Mouse (Mus musculus) neural tube, embryonic 15.5 days (tissue): ENCODE measurements around the gene Cacna1c. TPM values are rescaled to one million over a fixed set of nuclear protein-coding genes. Genes with fewer than 3 reads are reported as not detected.

Experiments used
- ATAC-seq: fragments of 200-750 bp; cut with Nextera tagmentation; 2 replicates; pipeline ENCODE4 v1.8.0; 2017; ENCODE audit warnings: mild to moderate bottlenecking, moderate TSS enrichment, moderate library complexity; ENCODE audit not compliant: low FRiP score
- H3K27ac ChIP-seq: fragments of 300-500 bp; sonication (generic); replicated peaks from 2 replicates; pipeline ENCODE4 v1.5.1; 2015; ENCODE audit warnings: mild to moderate bottlenecking, inconsistent platforms
- H3K27me3 ChIP-seq: fragments of 300-500 bp; sonication (generic); replicated peaks from 2 replicates; pipeline ENCODE4 v1.6.1; 2015; ENCODE audit warnings: inconsistent platforms
- H3K36me3 ChIP-seq: fragments of 300-500 bp; sonication (generic); 2 replicates; pipeline ENCODE4 v1.6.1; 2015; ENCODE audit warnings: inconsistent platforms
- H3K4me1 ChIP-seq: fragments of 300-500 bp; sonication (generic); 2 replicates; pipeline ENCODE4 v1.6.1; 2015; ENCODE audit warnings: inconsistent platforms
- H3K4me2 ChIP-seq: fragments of 300-500 bp; sonication (generic); 2 replicates; pipeline ENCODE4 v1.6.1; 2015; ENCODE audit warnings: inconsistent platforms, mild to moderate bottlenecking, moderate library complexity
- H3K4me3 ChIP-seq: fragments of 300-500 bp; sonication (generic); replicated peaks from 2 replicates; pipeline ENCODE4 v1.5.1; 2015; ENCODE audit warnings: mild to moderate bottlenecking, inconsistent platforms
- H3K9ac ChIP-seq: fragments of 300-500 bp; sonication (generic); replicated peaks from 2 replicates; pipeline ENCODE4 v1.6.1; 2015; ENCODE audit warnings: mild to moderate bottlenecking, inconsistent platforms
- H3K9me3 ChIP-seq: fragments of 300-500 bp; sonication (generic); replicated peaks from 2 replicates; pipeline ENCODE4 v1.6.1; 2016; ENCODE audit warnings: inconsistent platforms
- WGBS: fragments of 180-500 bp; shearing (Covaris S2); methylation state at CpG from one replicate; pipeline ENCODE4 v1.1.7; 2015; ENCODE audit warnings: mixed read lengths; 5-methylcytosine and 5-hydroxymethylcytosine counted together
- polyA plus RNA-seq: library from polyadenylated mRNA; unstranded; fragments of >200 nt; fragmentation: Nextera tagmentation; extraction: Ambion mirVana; gene quantifications from 2 replicates; pipeline ENCODE4 v1.2.1, GENCODE M21; 2015

Cacna1c gene
- polyA plus RNA-seq, 1 experiment from 2014 or later = 7.4 TPM

- no peak for ATAC-seq
- WGBS = 98% methylated on average over 4 of the region's 4 CpGs
Measured at GRCm38 (mm10) chr6:118997397-118997796, 198.8 kb downstream of the Cacna1c start.

GRCm38 (mm10) chr6:118994272-118995061 lies 201.8 kb downstream of the Cacna1c start:
- 89% methylated on average over 9 of the region's 9 CpGs for WGBS
- H3K27ac ChIP-seq = no peak overlapping the region
- no peaks in the 10 kb centered on the region for H3K36me3 ChIP-seq
- no peaks in the 10 kb centered on the region for H3K27me3 ChIP-seq
- ATAC-seq = no peak
- peaks cover 14% of the 10 kb centered on the region for H3K4me1 ChIP-seq
- H3K4me3 ChIP-seq = no peak overlapping the region
- no peak overlapping the region for H3K4me2 ChIP-seq
- H3K9me3 ChIP-seq = no peaks in the 10 kb centered on the region
- no peak overlapping the region for H3K9ac ChIP-seq

More at GRCm38 (mm10) chr6:118997397-118997796, 198.8 kb downstream of the Cacna1c start:
- Histone ChIP-seq H3K9ac (no peak overlapping the region), H3K27me3 (no peaks in the 10 kb centered on the region), H3K36me3 (no peaks in the 10 kb centered on the region), H3K4me2 (no peak overlapping the region), H3K27ac (no peak overlapping the region), H3K4me3 (no peak overlapping the region), H3K9me3 (no peaks in the 10 kb centered on the region), H3K4me1 (0 out of 2 replicates have a peak, but pooled peaks cover 2% of the 10 kb centered on the region)

GRCm38 (mm10) chr6:118992391-118992790 lies 203.8 kb downstream of the Cacna1c start:
- Histone ChIP-seq H3K36me3 (no peaks in the 10 kb centered on the region), H3K9ac (no peak overlapping the region), H3K4me3 (no peak overlapping the region), H3K27me3 (no peaks in the 10 kb centered on the region), H3K4me1 (peaks cover 24% of the 10 kb centered on the region), H3K9me3 (no peaks in the 10 kb centered on the region), H3K4me2 (no peak overlapping the region), H3K27ac (no peak overlapping the region)
- no peak for ATAC-seq
- WGBS = 84% methylated on average over 6 of the region's 6 CpGs

GRCm38 (mm10) chr6:118989999-118990776 lies 206.0 kb downstream of the Cacna1c start:
- peaks cover 24% of the 10 kb centered on the region for H3K4me1 ChIP-seq
- no peaks in the 10 kb centered on the region for H3K27me3 ChIP-seq
- H3K9ac ChIP-seq = no peak overlapping the region
- ATAC-seq = peak; percentile 56; the same call in 1 of the 2 replicates
- no peaks in the 10 kb centered on the region for H3K36me3 ChIP-seq
- no peak overlapping the region for H3K4me2 ChIP-seq
- peak overlapping the region; percentile 56 for H3K27ac ChIP-seq
- H3K4me3 ChIP-seq = no peak overlapping the region
- no peaks in the 10 kb centered on the region for H3K9me3 ChIP-seq
- WGBS = 46% methylated on average over 9 of the region's 9 CpGs

GRCm38 (mm10) chr6:118984181-118984901 lies 211.9 kb downstream of the Cacna1c start:
- no peak overlapping the region for H3K4me3 ChIP-seq
- H3K27me3 ChIP-seq = no peaks in the 10 kb centered on the region
- ATAC-seq = no peak
- H3K4me2 ChIP-seq = no peak overlapping the region
- no peaks in the 10 kb centered on the region for H3K9me3 ChIP-seq
- H3K27ac ChIP-seq = no peak overlapping the region
- H3K36me3 ChIP-seq = no peaks in the 10 kb centered on the region
- peaks cover 28% of the 10 kb centered on the region; the same call in 1 of the 2 replicates for H3K4me1 ChIP-seq
- WGBS = 72% methylated on average over 11 of the region's 11 CpGs
- H3K9ac ChIP-seq = no peak overlapping the region

- Histone ChIP-seq H3K36me3 (no peaks in the 10 kb centered on the region), H3K9me3 (no peaks in the 10 kb centered on the region), H3K4me3 (no peak overlapping the region), H3K27ac (no peak overlapping the region), H3K9ac (no peak overlapping the region), H3K27me3 (no peaks in the 10 kb centered on the region), H3K4me2 (no peak overlapping the region), H3K4me1 (peaks cover 24% of the 10 kb centered on the region; the same call in 1 of the 2 replicates)
- WGBS = 93% methylated on average over 8 of the region's 8 CpGs
- ATAC-seq = no peak
Measured at GRCm38 (mm10) chr6:118983471-118984040, 212.7 kb downstream of the Cacna1c start.

- Histone ChIP-seq H3K9me3 (no peaks in the 10 kb centered on the region), H3K4me3 (no peak overlapping the region), H3K9ac (no peak overlapping the region), H3K27me3 (no peaks in the 10 kb centered on the region), H3K36me3 (no peaks in the 10 kb centered on the region), H3K27ac (no peak overlapping the region), H3K4me2 (no peak overlapping the region), H3K4me1 (peaks cover 45% of the 10 kb centered on the region)
- WGBS = 67% methylated on average over 12 of the region's 12 CpGs
- ATAC-seq = no peak
Measured at GRCm38 (mm10) chr6:118980265-118980664, 216.0 kb downstream of the Cacna1c start.

GRCm38 (mm10) chr6:118977443-118978271 lies 218.6 kb downstream of the Cacna1c start:
- peaks cover 31% of the 10 kb centered on the region for H3K4me1 ChIP-seq
- peak overlapping the region; percentile 33 for H3K4me2 ChIP-seq
- ATAC-seq = peak; percentile 80
- peak overlapping the region; percentile 64 for H3K27ac ChIP-seq
- WGBS = 19% methylated on average over 10 of the region's 10 CpGs
- H3K9me3 ChIP-seq = no peaks in the 10 kb centered on the region
- H3K36me3 ChIP-seq = no peaks in the 10 kb centered on the region
- no peak overlapping the region for H3K9ac ChIP-seq
- no peaks in the 10 kb centered on the region for H3K27me3 ChIP-seq
- H3K4me3 ChIP-seq = no peak overlapping the region

GRCm38 (mm10) chr6:118976617-118977016 lies 219.6 kb downstream of the Cacna1c start:
- no peak for ATAC-seq
- H3K9me3 ChIP-seq = no peaks in the 10 kb centered on the region
- H3K36me3 ChIP-seq = no peaks in the 10 kb centered on the region
- no peak overlapping the region for H3K9ac ChIP-seq
- H3K4me3 ChIP-seq = no peak overlapping the region
- 80% methylated on average over 14 of the region's 14 CpGs for WGBS
- no peak overlapping the region for H3K4me2 ChIP-seq
- peak overlapping the region; percentile 9; the same call in 1 of the 2 replicates for H3K27ac ChIP-seq
- H3K27me3 ChIP-seq = no peaks in the 10 kb centered on the region
- H3K4me1 ChIP-seq = peaks cover 35% of the 10 kb centered on the region

GRCm38 (mm10) chr6:118971844-118972531 lies 224.2 kb downstream of the Cacna1c start:
- ATAC-seq = no peak
- Histone ChIP-seq H3K9me3 (no peaks in the 10 kb centered on the region), H3K4me3 (no peak overlapping the region), H3K36me3 (no peaks in the 10 kb centered on the region), H3K4me2 (no peak overlapping the region), H3K27me3 (no peaks in the 10 kb centered on the region), H3K4me1 (peaks cover 12% of the 10 kb centered on the region), H3K27ac (no peak overlapping the region), H3K9ac (no peak overlapping the region)
- 70% methylated on average over 9 of the region's 10 CpGs for WGBS
